Mouse (Mus musculus): ENCODE results near the gene Cog4. TPM values are rescaled to one million over a fixed set of nuclear protein-coding genes. Genes with fewer than 3 reads are reported as not detected.
"Not testable (repeated sequence)": the region's sequence is repeated elsewhere in the genome, so short reads cannot be mapped to it uniquely, and the experiment has no call there.

Gene Cog4
- polyA plus RNA-seq, 1 experiment = 40.9 TPM

- DNase-seq (ENCODE audit: extremely low spot score in 1 of 2, low spot score in 1 of 2) = peak in 1 of 2 experiments; percentile 24
Observed at GRCm38 (mm10) chr8:110824861-110825260, 21.5 kb upstream of the Cog4 start.

- DNase-seq (ENCODE audit: extremely low spot score in 1 of 2, low spot score in 1 of 2) = no peak
Observed at GRCm38 (mm10) chr8:110828511-110828910, 17.9 kb upstream of the Cog4 start.

GRCm38 (mm10) chr8:110831956-110832355 lies 14.4 kb upstream of the Cog4 start:
- no peak for DNase-seq (ENCODE audit: extremely low spot score in 1 of 2, low spot score in 1 of 2)

GRCm38 (mm10) chr8:110842012-110842574 lies 4.3 kb upstream of the Cog4 start:
- DNase-seq (ENCODE audit: extremely low spot score in 1 of 2, low spot score in 1 of 2) = no peak

GRCm38 (mm10) chr8:110843207-110843606 lies 3.2 kb upstream of the Cog4 start:
- no peak for DNase-seq (ENCODE audit: extremely low spot score in 1 of 2, low spot score in 1 of 2)

- no peak for DNase-seq (ENCODE audit: extremely low spot score in 1 of 2, low spot score in 1 of 2)
Observed at GRCm38 (mm10) chr8:110844941-110845340, 1.5 kb upstream of the Cog4 start.

GRCm38 (mm10) chr8:110845821-110846404 lies 487 bp upstream of the Cog4 start:
- no peak for DNase-seq (ENCODE audit: extremely low spot score in 1 of 2, low spot score in 1 of 2)

GRCm38 (mm10) chr8:110847171-110847549 lies 760 bp downstream of the Cog4 start:
- DNase-seq (ENCODE audit: extremely low spot score in 1 of 2, low spot score in 1 of 2) = no peak

GRCm38 (mm10) chr8:110847645-110848495 lies 1.5 kb downstream of the Cog4 start:
- DNase-seq (ENCODE audit: extremely low spot score in 1 of 2, low spot score in 1 of 2) = no peak

- DNase-seq (ENCODE audit: extremely low spot score in 1 of 2, low spot score in 1 of 2) = no peak
Observed at GRCm38 (mm10) chr8:110851186-110851585, 4.8 kb downstream of the Cog4 start.

- DNase-seq (ENCODE audit: extremely low spot score in 1 of 2, low spot score in 1 of 2) = not testable (repeated sequence)
Observed at GRCm38 (mm10) chr8:110856073-110856472, 9.7 kb downstream of the Cog4 start.

- no peak for DNase-seq (ENCODE audit: extremely low spot score in 1 of 2, low spot score in 1 of 2)
Observed at GRCm38 (mm10) chr8:110856760-110857461, 10.5 kb downstream of the Cog4 start.

GRCm38 (mm10) chr8:110859651-110860501 lies 13.5 kb downstream of the Cog4 start:
- DNase-seq (ENCODE audit: extremely low spot score in 1 of 2, low spot score in 1 of 2) = no peak

- not testable (repeated sequence) for DNase-seq (ENCODE audit: extremely low spot score in 1 of 2, low spot score in 1 of 2)
Observed at GRCm38 (mm10) chr8:110861347-110862025, 15.1 kb downstream of the Cog4 start.

GRCm38 (mm10) chr8:110870501-110870900 lies 24.1 kb downstream of the Cog4 start:
- no peak for DNase-seq (ENCODE audit: extremely low spot score in 1 of 2, low spot score in 1 of 2)

- no peak for DNase-seq (ENCODE audit: extremely low spot score in 1 of 2, low spot score in 1 of 2)
Observed at GRCm38 (mm10) chr8:110877862-110878261, 31.5 kb downstream of the Cog4 start.

GRCm38 (mm10) chr8:110881741-110882310 lies 35.4 kb downstream of the Cog4 start:
- peak in 1 of 2 experiments; percentile 47 for DNase-seq (ENCODE audit: extremely low spot score in 1 of 2, low spot score in 1 of 2)

GRCm38 (mm10) chr8:110883824-110884223 lies 37.4 kb downstream of the Cog4 start:
- no peak for DNase-seq (ENCODE audit: extremely low spot score in 1 of 2, low spot score in 1 of 2)

GRCm38 (mm10) chr8:110886634-110887033 lies 40.2 kb downstream of the Cog4 start:
- no peak for DNase-seq (ENCODE audit: extremely low spot score in 1 of 2, low spot score in 1 of 2)
